12 mouse cellular contexts compared by ENCODE assay signal in genomic region chrX:96900636-96901035, GRCm38 (mm10).
A peak's percentile ranks its signal among the peaks of the same experiment; 100 is the strongest.
DNase-seq lines count a peak whose midpoint lies in the region; ATAC-seq and TF ChIP-seq lines count a peak whose summit lies in the region.
"Had no signal": no experiment of that assay in that cellular context is flagged by ENCODE, and none has a peak within 500 bp of the region (broad histone marks: within the 10 kb centered on the region; RNA-seq: fewer than 3 reads in every experiment).

No protein-coding gene starts in this region.

- ATAC-seq in Patski = no peak

- H3K27me3 ChIP-seq in Patski = peaks cover 18% of the 10 kb centered on the region
- H3K27me3 ChIP-seq: embryonic facial prominence, embryonic 12.5 days; limb, embryonic 15.5 days had no signal

- CTCF ChIA-PET in Patski (lab: Charles Lee) = no interaction called here

- peak; percentile 21 for DNase-seq in embryo, embryonic 10 days (ENCODE audit: low spot score)
- DNase-seq in embryo, embryonic 9.5 days (ENCODE audit: extremely low spot score) = no peak
- DNase-seq in layer of hippocampus, adult 2 months (ENCODE audit: low spot score in 2 of 2) = no peak
- no peak for DNase-seq in layer of hippocampus, postnatal 10 days (ENCODE audit: low spot score in 2 of 2)
- no peak for DNase-seq in Patski (ENCODE audit: low read depth, low spot score)
- DNase-seq in naive thymus-derived CD4-positive, alpha-beta T cell, adult 2 months (ENCODE audit: low read depth) = peak; percentile 25
- DNase-seq in right cerebral cortex, postnatal 36 days (ENCODE audit: low spot score in 2 of 2) = no peak
- no peak for DNase-seq in urinary bladder, adult 2 months (ENCODE audit: low spot score)
- DNase-seq: adrenal gland, postnatal 10 days had no signal

- TF ChIP-seq CTCF in layer of hippocampus, adult 2 months (conservative IDR thresholded peaks at IDR 0.05) = peak; percentile 75
- peak; percentile 35 for TF ChIP-seq CTCF in Patski (IDR thresholded peaks at IDR 0.05)

- no peak overlapping the region for H3K4me3 ChIP-seq in layer of hippocampus, adult 2 months
- H3K4me3 ChIP-seq: embryonic facial prominence, embryonic 12.5 days; limb, embryonic 15.5 days; midbrain, embryonic 10.5 days had no signal

- H3K27ac ChIP-seq in layer of hippocampus, adult 2 months = no peak overlapping the region
- H3K27ac ChIP-seq: embryonic facial prominence, embryonic 12.5 days; limb, embryonic 15.5 days; midbrain, embryonic 10.5 days had no signal

- in situ Hi-C loops in Patski (cut with MboI; ENCODE audit: low pct_unique_long_range_greater_than_20kb) = no loop called here

- POLR2A ChIA-PET in Patski (lab: Charles Lee) = no interaction called here

Comparison
In these comparisons a context has a peak if more than half of its experiments do, and no peak if none do; other contexts are left out.
1. DNase-seq: peak in embryo, embryonic 10 days (single experiment) and naive thymus-derived CD4-positive, alpha-beta T cell, adult 2 months (single experiment); none in embryo, embryonic 9.5 days (single experiment), layer of hippocampus, adult 2 months (0 of 2), layer of hippocampus, postnatal 10 days (0 of 2), Patski (single experiment), right cerebral cortex, postnatal 36 days (0 of 2) and urinary bladder, adult 2 months (single experiment).